In the genomic region with DNA sequence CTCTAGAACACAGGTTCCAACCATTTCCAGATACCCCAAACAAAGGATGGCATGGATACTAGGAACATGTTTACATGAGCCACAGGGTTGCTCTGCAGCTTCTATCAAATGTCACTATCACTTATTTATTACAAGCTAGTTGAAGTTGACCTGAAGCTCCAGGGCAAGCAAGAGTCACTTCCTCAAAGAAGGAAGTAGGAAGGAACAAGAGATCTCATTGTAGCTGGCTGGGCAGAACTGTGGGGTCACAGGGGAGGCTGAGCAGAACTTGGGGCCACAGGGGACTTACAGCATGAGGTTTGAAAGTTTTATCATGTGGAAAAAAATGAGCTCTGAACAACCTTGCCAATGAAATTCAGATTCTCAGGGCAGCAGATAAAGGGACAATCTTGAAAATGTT, we compare ENCODE assay signal across 32 mouse cellular contexts. TPM values are rescaled to one million over a fixed set of nuclear protein-coding genes. Genes with fewer than 3 reads are reported as not detected.
DNase-seq lines count a peak whose midpoint lies in the region; ATAC-seq and TF ChIP-seq lines count a peak whose summit lies in the region.
"Had no signal": no experiment of that assay in that cellular context is flagged by ENCODE, and none has a peak within 500 bp of the region (broad histone marks: within the 10 kb centered on the region; RNA-seq: fewer than 3 reads in every experiment).

No protein-coding gene starts in this region.

- H3K27ac ChIP-seq in heart, embryonic 12.5 days (ENCODE audit: poor library complexity, severe bottlenecking) = no peak overlapping the region
- no peak overlapping the region for H3K27ac ChIP-seq in liver, embryonic 11.5 days (ENCODE audit: low read depth, low read length)
- H3K27ac ChIP-seq in liver, postnatal 0 days (ENCODE audit: low read depth) = no peak overlapping the region
- H3K27ac ChIP-seq: embryonic facial prominence, embryonic 10.5 days; embryonic facial prominence, embryonic 13.5 days; forebrain, embryonic 13.5 days; heart, embryonic 13.5 days; hindbrain, embryonic 14.5 days; hindbrain, postnatal 0 days had no signal

- no peak overlapping the region for H3K4me2 ChIP-seq in heart, embryonic 12.5 days
- H3K4me2 ChIP-seq in liver, embryonic 11.5 days = no peak overlapping the region
- no peak overlapping the region for H3K4me2 ChIP-seq in liver, postnatal 0 days (ENCODE audit: low read depth, low read length)
- H3K4me2 ChIP-seq: embryonic facial prominence, embryonic 13.5 days; forebrain, embryonic 13.5 days; heart, embryonic 13.5 days; hindbrain, embryonic 14.5 days had no signal

- H3K27me3 ChIP-seq in heart, embryonic 12.5 days (replicated peaks) = no peaks in the 10 kb centered on the region
- H3K27me3 ChIP-seq in liver, embryonic 11.5 days (replicated peaks; ENCODE audit: control insufficient read depth, insufficient read depth, low read length) = no peaks in the 10 kb centered on the region
- no peaks in the 10 kb centered on the region for H3K27me3 ChIP-seq in liver, postnatal 0 days (ENCODE audit: insufficient read depth, low read length)
- H3K27me3 ChIP-seq: embryonic facial prominence, embryonic 13.5 days; forebrain, embryonic 13.5 days; heart, embryonic 13.5 days had no signal

- no peaks in the 10 kb centered on the region for H3K36me3 ChIP-seq in heart, embryonic 12.5 days
- no peaks in the 10 kb centered on the region for H3K36me3 ChIP-seq in liver, embryonic 11.5 days (ENCODE audit: control insufficient read depth, insufficient read depth, low read length)
- no peaks in the 10 kb centered on the region for H3K36me3 ChIP-seq in liver, postnatal 0 days (replicated peaks; ENCODE audit: insufficient read depth, low read length)
- H3K36me3 ChIP-seq: embryonic facial prominence, embryonic 10.5 days; embryonic facial prominence, embryonic 13.5 days; heart, embryonic 13.5 days had no signal

- no peaks in the 10 kb centered on the region for H3K4me1 ChIP-seq in heart, embryonic 12.5 days (replicated peaks)
- H3K4me1 ChIP-seq in liver, embryonic 11.5 days (replicated peaks; ENCODE audit: control insufficient read depth, insufficient read depth, low read length) = no peaks in the 10 kb centered on the region
- H3K4me1 ChIP-seq in liver, postnatal 0 days (ENCODE audit: insufficient read depth) = 0 out of 2 replicates have a peak, but pooled peaks cover 3% of the 10 kb centered on the region
- H3K4me1 ChIP-seq: embryonic facial prominence, embryonic 10.5 days; embryonic facial prominence, embryonic 13.5 days; forebrain, embryonic 13.5 days; heart, embryonic 13.5 days had no signal

- intact Hi-C loops in left cerebral cortex, postnatal 10 days (cut with DNase I) = no loop called here

- no peak for TF ChIP-seq CTCF in liver, postnatal 0 days (IDR thresholded peaks at IDR 0.05; ENCODE audit: low read depth)

- TF ChIP-seq EP300 in liver, postnatal 0 days (IDR thresholded peaks at IDR 0.05; ENCODE audit: low read depth) = no peak

- DNase-seq in heart, adult 11 months = peak; percentile 69
- DNase-seq in liver, embryonic 11.5 days (ENCODE audit: low spot score) = peak; percentile 15
- no peak for DNase-seq in liver, postnatal 0 days
- DNase-seq in left cerebral cortex, postnatal 10 days (ENCODE audit: extremely low spot score in 1 of 2, low spot score in 2 of 2) = no peak
- no peak for DNase-seq in embryo, embryonic 11 days
- DNase-seq: adrenal gland, adult 8-10 months; adrenal gland, postnatal 25 days; cerebellum, adult 11-12 months; cerebellum, adult 8-10 months; cerebellum, postnatal 14 days; gastrocnemius, postnatal 10 days; gastrocnemius, postnatal 36 days; heart, adult 18-20 months; heart, postnatal 14 days; heart, postnatal 4 days had no signal

- no peaks in the 10 kb centered on the region for H3K9me3 ChIP-seq in heart, embryonic 12.5 days (replicated peaks)
- H3K9me3 ChIP-seq in liver, embryonic 11.5 days (ENCODE audit: control insufficient read depth, low read length) = no peaks in the 10 kb centered on the region
- H3K9me3 ChIP-seq in liver, postnatal 0 days (ENCODE audit: low read length) = no peaks in the 10 kb centered on the region
- H3K9me3 ChIP-seq: embryonic facial prominence, embryonic 10.5 days; embryonic facial prominence, embryonic 13.5 days; forebrain, embryonic 13.5 days; heart, embryonic 13.5 days had no signal

- no peak overlapping the region for H3K9ac ChIP-seq in heart, embryonic 12.5 days
- no peak overlapping the region for H3K9ac ChIP-seq in liver, embryonic 11.5 days (ENCODE audit: low read depth, low read length)
- no peak overlapping the region for H3K9ac ChIP-seq in liver, postnatal 0 days (replicated peaks)
- H3K9ac ChIP-seq: embryonic facial prominence, embryonic 13.5 days; forebrain, embryonic 13.5 days; heart, embryonic 13.5 days; hindbrain, embryonic 14.5 days had no signal

- no peak overlapping the region for H3K4me3 ChIP-seq in heart, embryonic 12.5 days
- H3K4me3 ChIP-seq in liver, embryonic 11.5 days (ENCODE audit: low read depth, low read length) = no peak overlapping the region
- no peak overlapping the region for H3K4me3 ChIP-seq in liver, postnatal 0 days (ENCODE audit: low read depth, low read length)
- H3K4me3 ChIP-seq: embryonic facial prominence, embryonic 10.5 days; embryonic facial prominence, embryonic 13.5 days; erythroblast, embryonic 14.5 days; forebrain, embryonic 13.5 days; heart, embryonic 13.5 days had no signal

- no peak for ATAC-seq in heart, embryonic 12.5 days (ENCODE audit: insufficient number of reproducible peaks, low FRiP score)
- ATAC-seq in liver, embryonic 11.5 days (replicated peaks; ENCODE audit: low FRiP score) = no peak
- ATAC-seq in liver, postnatal 0 days = no peak
- ATAC-seq in common myeloid progenitor, adult 5-6 weeks (replicated peaks; ENCODE audit: low read depth, poor library complexity, severe bottlenecking) = peak; percentile 59
- ATAC-seq in megakaryocyte progenitor cell, adult 5-6 weeks (replicated peaks; ENCODE audit: poor library complexity) = peak; percentile 52
- ATAC-seq: activated CD4-positive, CD25-positive, alpha-beta regulatory T cell, adult 4 months; forebrain, embryonic 13.5 days; forebrain, embryonic 16.5 days; hindbrain, postnatal 0 days had no signal

RNA-seq across cellular contexts. Expression of gene Calm4, which starts 11.8 kb away (rescaled TPM):
- polyA plus RNA-seq in heart, embryonic 12.5 days (2016; fragmentation: Nextera tagmentation; extraction: Ambion mirVana) = not detected in 2 replicates
- not detected in 2 replicates for polyA plus RNA-seq in liver, embryonic 11.5 days (2014; fragmentation: Nextera tagmentation; extraction: Ambion mirVana)
- polyA plus RNA-seq in liver, postnatal 0 days (2015; fragmentation: Nextera tagmentation; extraction: Ambion mirVana) = not detected in 2 replicates
- total RNA-seq in common myeloid progenitor, adult 5-6 weeks (2017) = 0.23 TPM in 1 of 2 replicates, not detected in the other
- total RNA-seq in megakaryocyte progenitor cell, adult 5-6 weeks (2015) = not detected in 2 replicates
- not detected in 2 replicates for total RNA-seq in megakaryocyte progenitor cell, adult 5-6 weeks (2017)
- not detected for total RNA-seq in left cerebral cortex, postnatal 10 days (2021)
- total RNA-seq: adrenal gland, adult 8-10 months; adrenal gland, postnatal 25 days; ES-E14; gastrocnemius, postnatal 10 days; gastrocnemius, postnatal 36 days; heart, adult 18-20 months; heart, postnatal 14 days; heart, postnatal 4 days; hindbrain, postnatal 0 days had no signal
- polyA plus RNA-seq: activated CD4-positive, CD25-positive, alpha-beta regulatory T cell, adult 4 months; embryonic facial prominence, embryonic 10.5 days; erythroblast, embryonic 14.5 days; forebrain, embryonic 13.5 days; forebrain, embryonic 16.5 days; heart, embryonic 13.5 days; heart, embryonic 16.5 days; hindbrain, embryonic 11.5 days; hindbrain, embryonic 14.5 days had no signal

RNA-seq across cellular contexts. Expression of gene Calml3, which starts 21.6 kb away (rescaled TPM):
- not detected in 2 replicates for polyA plus RNA-seq in heart, embryonic 12.5 days (2016; fragmentation: Nextera tagmentation; extraction: Ambion mirVana)
- 0.19 TPM in 1 of 2 replicates, not detected in the other for polyA plus RNA-seq in liver, embryonic 11.5 days (2014; fragmentation: Nextera tagmentation; extraction: Ambion mirVana)
- polyA plus RNA-seq in liver, postnatal 0 days (2015; fragmentation: Nextera tagmentation; extraction: Ambion mirVana) = not detected in 2 replicates
- not detected in 2 replicates for total RNA-seq in common myeloid progenitor, adult 5-6 weeks (2017)
- not detected in 2 replicates for total RNA-seq in megakaryocyte progenitor cell, adult 5-6 weeks (2015)
- total RNA-seq in megakaryocyte progenitor cell, adult 5-6 weeks (2017) = not detected in 2 replicates
- not detected for total RNA-seq in left cerebral cortex, postnatal 10 days (2021)
- total RNA-seq: adrenal gland, postnatal 25 days; ES-E14; gastrocnemius, adult 18-20 months; gastrocnemius, postnatal 10 days; gastrocnemius, postnatal 36 days; heart, adult 18-20 months; heart, postnatal 4 days; hindbrain, postnatal 0 days had no signal
- polyA plus RNA-seq: activated CD4-positive, CD25-positive, alpha-beta regulatory T cell, adult 4 months; embryonic facial prominence, embryonic 10.5 days; erythroblast, embryonic 14.5 days; forebrain, embryonic 13.5 days; forebrain, embryonic 16.5 days; heart, embryonic 13.5 days; hindbrain, embryonic 11.5 days; hindbrain, embryonic 14.5 days; hindbrain, postnatal 0 days had no signal

RNA-seq across cellular contexts. Expression of gene Calm5, which starts 28.2 kb away (rescaled TPM):
- not detected in 2 replicates for polyA plus RNA-seq in heart, embryonic 12.5 days (2016; fragmentation: Nextera tagmentation; extraction: Ambion mirVana)
- polyA plus RNA-seq in liver, embryonic 11.5 days (2014; fragmentation: Nextera tagmentation; extraction: Ambion mirVana) = not detected in 2 replicates
- polyA plus RNA-seq in liver, postnatal 0 days (2015; fragmentation: Nextera tagmentation; extraction: Ambion mirVana) = not detected in 2 replicates
- not detected in 2 replicates for total RNA-seq in common myeloid progenitor, adult 5-6 weeks (2017)
- total RNA-seq in megakaryocyte progenitor cell, adult 5-6 weeks (2015) = not detected in 2 replicates
- total RNA-seq in megakaryocyte progenitor cell, adult 5-6 weeks (2017) = not detected in 2 replicates
- total RNA-seq in left cerebral cortex, postnatal 10 days (2021) = not detected
- total RNA-seq: adrenal gland, adult 8-10 months; adrenal gland, postnatal 25 days; ES-E14; gastrocnemius, postnatal 10 days; gastrocnemius, postnatal 36 days; heart, adult 18-20 months; heart, postnatal 14 days; heart, postnatal 4 days; hindbrain, postnatal 0 days had no signal
- polyA plus RNA-seq: activated CD4-positive, CD25-positive, alpha-beta regulatory T cell, adult 4 months; brain, embryonic 14.5 days; embryonic facial prominence, embryonic 10.5 days; embryonic facial prominence, embryonic 13.5 days; erythroblast, embryonic 14.5 days; forebrain, embryonic 13.5 days; forebrain, embryonic 16.5 days; heart, embryonic 13.5 days; heart, embryonic 16.5 days; hindbrain, embryonic 11.5 days; hindbrain, embryonic 14.5 days; hindbrain, postnatal 0 days had no signal

Comparison
In these comparisons a context has a peak if more than half of its experiments do, and no peak if none do; other contexts are left out.
1. DNase-seq: peak in heart, adult 11 months (single experiment) and liver, embryonic 11.5 days (single experiment); none in liver, postnatal 0 days (single experiment), left cerebral cortex, postnatal 10 days (0 of 2) and embryo, embryonic 11 days (single experiment).
2. ATAC-seq: peak in common myeloid progenitor, adult 5-6 weeks (single experiment) and megakaryocyte progenitor cell, adult 5-6 weeks (single experiment); none in heart, embryonic 12.5 days (single experiment), liver, embryonic 11.5 days (single experiment) and liver, postnatal 0 days (single experiment).